Comparison of ENCODE assay signal across 14 mouse cellular contexts in genomic region chr13:48982482-48983098, GRCm38 (mm10). TPM values are rescaled to one million over a fixed set of nuclear protein-coding genes. Genes with fewer than 3 reads are reported as not detected.
A peak's percentile ranks its signal among the peaks of the same experiment; 100 is the strongest.
DNase-seq lines count a peak whose midpoint lies in the region; ATAC-seq and TF ChIP-seq lines count a peak whose summit lies in the region.
"Had no signal": no experiment of that assay in that cellular context is flagged by ENCODE, and none has a peak within 500 bp of the region (broad histone marks: within the 10 kb centered on the region; RNA-seq: fewer than 3 reads in every experiment).

No protein-coding gene starts in this region.

- H3K4me3 ChIP-seq in limb, embryonic 14.5 days (replicated peaks; ENCODE audit: low read length) = no peak overlapping the region
- H3K4me3 ChIP-seq in limb, embryonic 10.5 days = no peak overlapping the region
- no peak overlapping the region for H3K4me3 ChIP-seq in intestine, postnatal 0 days (ENCODE audit: low read depth, low read length)
- H3K4me3 ChIP-seq: heart, adult 2 months; hindbrain, embryonic 13.5 days; myocyte had no signal

- peaks cover 5% of the 10 kb centered on the region; the same call in 1 of the 2 replicates for H3K4me1 ChIP-seq in limb, embryonic 14.5 days (ENCODE audit: control insufficient read depth, insufficient read depth, low read length)
- peaks cover 5% of the 10 kb centered on the region for H3K4me1 ChIP-seq in limb, embryonic 10.5 days
- no peaks in the 10 kb centered on the region for H3K4me1 ChIP-seq in intestine, postnatal 0 days (replicated peaks; ENCODE audit: control insufficient read depth, insufficient read depth, low read length)
- H3K4me1 ChIP-seq: hindbrain, embryonic 13.5 days had no signal

- no peaks in the 10 kb centered on the region for H3K27me3 ChIP-seq in limb, embryonic 14.5 days (ENCODE audit: control insufficient read depth, insufficient read depth, low read length)
- H3K27me3 ChIP-seq in limb, embryonic 10.5 days (ENCODE audit: low read depth, poor library complexity, severe bottlenecking) = no peaks in the 10 kb centered on the region
- H3K27me3 ChIP-seq in intestine, postnatal 0 days (replicated peaks; ENCODE audit: control insufficient read depth, insufficient read depth, low read length) = no peaks in the 10 kb centered on the region
- H3K27me3 ChIP-seq: hindbrain, embryonic 13.5 days had no signal

- H3K9ac ChIP-seq in limb, embryonic 14.5 days (ENCODE audit: low read depth, low read length, severe bottlenecking) = no peak overlapping the region
- H3K9ac ChIP-seq in intestine, postnatal 0 days (ENCODE audit: low read depth, low read length) = no peak overlapping the region
- H3K9ac ChIP-seq: hindbrain, embryonic 13.5 days; liver, embryonic 14.5 days had no signal

- 56% methylated on average over 6 of the region's 6 CpGs for WGBS in limb, embryonic 14.5 days
- 74% methylated on average over 6 of the region's 6 CpGs for WGBS in limb, embryonic 10.5 days
- WGBS in intestine, postnatal 0 days = 58% methylated on average over 6 of the region's 6 CpGs

- no peak for TF ChIP-seq POLR2A in limb, embryonic 14.5 days (IDR thresholded peaks at IDR 0.05; ENCODE audit: borderline replicate concordance, extremely low read depth, insufficient read depth, insufficient read length)

- ATAC-seq in limb, embryonic 14.5 days (ENCODE audit: low FRiP score, low read depth) = no peak
- ATAC-seq in intestine, postnatal 0 days = peak; percentile 16; the same call in 1 of the 2 replicates
- ATAC-seq in cerebellum, adult (ENCODE audit: insufficient number of reproducible peaks, low FRiP score, low TSS enrichment) = no peak

- no peaks in the 10 kb centered on the region for H3K36me3 ChIP-seq in limb, embryonic 14.5 days (ENCODE audit: control insufficient read depth, insufficient read depth, low read length)
- no peaks in the 10 kb centered on the region for H3K36me3 ChIP-seq in limb, embryonic 10.5 days
- no peaks in the 10 kb centered on the region for H3K36me3 ChIP-seq in intestine, postnatal 0 days (ENCODE audit: control insufficient read depth, insufficient read depth)
- H3K36me3 ChIP-seq: hindbrain, embryonic 13.5 days had no signal

- H3K27ac ChIP-seq in limb, embryonic 14.5 days (replicated peaks; ENCODE audit: low read depth, low read length) = 0 out of 2 replicates have a peak overlapping the region, but pooled peaks have one; percentile 19
- H3K27ac ChIP-seq in limb, embryonic 10.5 days = no peak overlapping the region
- no peak overlapping the region for H3K27ac ChIP-seq in intestine, postnatal 0 days (ENCODE audit: low read depth, low read length)
- H3K27ac ChIP-seq: heart, adult 2 months; hindbrain, embryonic 13.5 days; liver, embryonic 14.5 days had no signal

- no peak for TF ChIP-seq CTCF in intestine, postnatal 0 days (IDR thresholded peaks at IDR 0.05; ENCODE audit: low read depth)

- DNase-seq in limb, embryonic 14.5 days (ENCODE audit: low spot score) = no peak
- no peak for DNase-seq in limb, embryonic 10.5 days (ENCODE audit: low spot score)
- peak; percentile 70 for DNase-seq in NIH3T3 (ENCODE audit: low read depth)
- DNase-seq in kidney, postnatal 14 days = peak; percentile 59
- DNase-seq in layer of hippocampus, postnatal 25 days (ENCODE audit: extremely low spot score in 1 of 2, low spot score in 1 of 2) = no peak
- no peak for DNase-seq in cerebellum, postnatal 4 days (ENCODE audit: low spot score in 2 of 2)
- DNase-seq: cerebellum, adult 11-12 months; heart, adult 2 months; right cerebral cortex, postnatal 25 days had no signal

- no peaks in the 10 kb centered on the region for H3K9me3 ChIP-seq in limb, embryonic 14.5 days (ENCODE audit: control insufficient read depth, low read length)
- no peaks in the 10 kb centered on the region for H3K9me3 ChIP-seq in limb, embryonic 10.5 days (replicated peaks)
- H3K9me3 ChIP-seq in intestine, postnatal 0 days (ENCODE audit: control insufficient read depth) = no peaks in the 10 kb centered on the region
- H3K9me3 ChIP-seq: hindbrain, embryonic 13.5 days had no signal

- H3K4me2 ChIP-seq in limb, embryonic 14.5 days (replicated peaks; ENCODE audit: low read depth, low read length, severe bottlenecking) = no peak overlapping the region
- H3K4me2 ChIP-seq in intestine, postnatal 0 days (replicated peaks; ENCODE audit: low read depth) = no peak overlapping the region
- H3K4me2 ChIP-seq: hindbrain, embryonic 13.5 days had no signal

RNA-seq across cellular contexts. Expression of gene Fam120a, which starts 14.8 kb away (rescaled TPM):
- 104 and 111 TPM in 2 replicates for polyA plus RNA-seq in limb, embryonic 14.5 days (2012; rRNA removed)
- 37.1 and 37.6 TPM in 2 replicates for polyA plus RNA-seq in limb, embryonic 14.5 days (2014; fragmentation: Nextera tagmentation; extraction: Ambion mirVana)
- polyA plus RNA-seq in limb, embryonic 10.5 days (2016; fragmentation: Nextera tagmentation; extraction: Ambion mirVana) = 15.3 and 16.7 TPM in 2 replicates
- 24.2 and 25.9 TPM in 2 replicates for polyA plus RNA-seq in intestine, postnatal 0 days (2015; fragmentation: Nextera tagmentation; extraction: Ambion mirVana)
- 100 to 1,000 TPM; 116 to 119 TPM for total RNA-seq in layer of hippocampus, postnatal 25 days (2021)

Comparison
In these comparisons a context has a peak if more than half of its experiments do, and no peak if none do; other contexts are left out.
1. DNase-seq: peak in NIH3T3 (single experiment) and kidney, postnatal 14 days (single experiment); none in limb, embryonic 14.5 days (single experiment), limb, embryonic 10.5 days (single experiment), layer of hippocampus, postnatal 25 days (0 of 2) and cerebellum, postnatal 4 days (0 of 2).